Mouse (Mus musculus) neutrophil, adult 83 days (primary cell): ENCODE measurements around the gene Phgdh. TPM values are rescaled to one million over a fixed set of nuclear protein-coding genes. Genes with fewer than 3 reads are reported as not detected.

ENCODE experiments used
- total RNA-seq, 2 experiments: library from RNA; stranded (reverse); gene quantifications; one replicate each; pipeline ENCODE4 v1.2.4; 2023

The Phgdh gene
- total RNA-seq, result 10 to 100 TPM; 13.3 TPM

GRCm38 (mm10) chr3:98339706-98340109 is at the start of gene Phgdh:
Gene Phgdh, minus strand, starts transcription at chr3:98339990.

GRCm38 (mm10) chr3:98382246-98382939 is 42.6 kb upstream of the Phgdh start, which contains the start of gene Zfp697:
Gene Zfp697, plus strand, starts transcription at chr3:98382461.

GRCm38 (mm10) chr3:98280204-98280932 is 59.4 kb downstream of the Phgdh start, which contains the start of gene Hmgcs2:
Gene Hmgcs2, plus strand, starts transcription at chr3:98280435.

Other genes with a start within 250 kb of the Phgdh start
- gene Adam30, start 179.4 kb downstream of the Phgdh start, total RNA-seq, result 1 to 10 TPM in 1 of 2 experiments, under 1 TPM in 1; 0.75 to 1.8 TPM
- gene Reg4, start 117.8 kb downstream of the Phgdh start, total RNA-seq, result not detected
- under 1 TPM; 0.26 to 0.35 TPM for gene Hmgcs2, start 59.6 kb downstream of the Phgdh start, total RNA-seq
- under 1 TPM; 0.15 to 0.46 TPM for gene Zfp697, start 42.5 kb upstream of the Phgdh start, total RNA-seq
- gene Gm4450, start 117.1 kb upstream of the Phgdh start, total RNA-seq, result not detected
- gene Hsd3b4, start 170.5 kb upstream of the Phgdh start, total RNA-seq, result not detected
- not detected for gene Gm10681, start 248.8 kb upstream of the Phgdh start, total RNA-seq